Comparison of ENCODE assay signal across 8 mouse cellular contexts in the genomic region with DNA sequence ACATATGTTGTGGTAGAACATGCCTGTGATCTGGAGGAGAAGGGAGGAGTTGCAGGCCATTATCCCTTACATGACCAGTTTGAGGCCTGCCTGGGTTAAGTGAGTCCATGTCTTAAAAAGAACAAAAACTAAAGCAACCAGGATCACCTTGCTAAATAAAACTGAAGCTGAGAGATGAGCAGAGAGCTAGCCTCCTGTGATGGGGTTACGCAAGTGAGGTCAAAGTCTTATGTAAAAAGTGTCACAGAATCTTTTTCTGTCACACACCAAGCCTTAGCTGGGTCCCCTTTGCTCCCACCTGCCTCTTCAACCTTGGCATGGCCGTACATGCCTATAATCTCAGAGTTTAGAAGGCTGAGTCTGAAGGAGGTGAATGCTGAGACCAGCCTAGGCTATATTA. TPM values are rescaled to one million over a fixed set of nuclear protein-coding genes. Genes with fewer than 3 reads are reported as not detected.
DNase-seq lines count a peak whose midpoint lies in the region; ATAC-seq and TF ChIP-seq lines count a peak whose summit lies in the region.
"Had no signal": no experiment of that assay in that cellular context is flagged by ENCODE, and none has a peak within 500 bp of the region (broad histone marks: within the 10 kb centered on the region; RNA-seq: fewer than 3 reads in every experiment).

No protein-coding gene starts in this region.

- H3K36me3 ChIP-seq in forebrain, embryonic 14.5 days (ENCODE audit: control insufficient read depth, insufficient read depth, low read length): no peaks in the 10 kb centered on the region
- H3K36me3 ChIP-seq in limb, embryonic 13.5 days: peaks cover 32% of the 10 kb centered on the region
- peaks cover 4% of the 10 kb centered on the region; the same call in 1 of the 2 replicates for H3K36me3 ChIP-seq in neural tube, embryonic 15.5 days

- no peak for DNase-seq in left cerebral cortex, adult 2 months (ENCODE audit: extremely low spot score in 1 of 2, low spot score in 2 of 2)
- no peak for DNase-seq in left cerebral cortex, postnatal 10 days (ENCODE audit: extremely low spot score in 1 of 2, low spot score in 2 of 2)
- no peak for DNase-seq in forebrain, embryonic 14.5 days (ENCODE audit: low spot score)
- DNase-seq in thymus, postnatal 0 days (ENCODE audit: low spot score): no peak
- DNase-seq in kidney, adult 18-20 months: no peak

- ATAC-seq in forebrain, embryonic 14.5 days: no peak
- no peak for ATAC-seq in limb, embryonic 13.5 days (ENCODE audit: low FRiP score, low read depth)
- ATAC-seq in neural tube, embryonic 15.5 days (ENCODE audit: low FRiP score): no peak

- H3K9ac ChIP-seq in forebrain, embryonic 14.5 days (ENCODE audit: low read length): peak overlapping the region; percentile 89; the same call in 1 of the 2 replicates
- peak overlapping the region; percentile 88 for H3K9ac ChIP-seq in limb, embryonic 13.5 days
- peak overlapping the region; percentile 80 for H3K9ac ChIP-seq in neural tube, embryonic 15.5 days (replicated peaks)

- H3K27me3 ChIP-seq in forebrain, embryonic 14.5 days (replicated peaks; ENCODE audit: control insufficient read depth, insufficient read depth, low read length): no peaks in the 10 kb centered on the region
- no peaks in the 10 kb centered on the region for H3K27me3 ChIP-seq in limb, embryonic 13.5 days
- peaks cover 7% of the 10 kb centered on the region; the same call in 1 of the 2 replicates for H3K27me3 ChIP-seq in neural tube, embryonic 15.5 days (replicated peaks)

- intact Hi-C loops in left cerebral cortex, adult 2 months (cut with DNase I): no loop called here
- intact Hi-C loops in left cerebral cortex, postnatal 10 days (cut with DNase I): no loop called here

- 84% methylated on average over 2 of the region's 2 CpGs for WGBS in forebrain, embryonic 14.5 days
- 80% methylated on average over 2 of the region's 2 CpGs for WGBS in limb, embryonic 13.5 days
- WGBS in neural tube, embryonic 15.5 days: 84% methylated on average over 2 of the region's 2 CpGs

- peak overlapping the region; percentile 93; the same call in 1 of the 2 replicates for H3K27ac ChIP-seq in left cerebral cortex, adult 2 months
- no peak overlapping the region for H3K27ac ChIP-seq in forebrain, embryonic 14.5 days (ENCODE audit: low read depth, low read length)
- no peak overlapping the region for H3K27ac ChIP-seq in limb, embryonic 13.5 days
- no peak overlapping the region for H3K27ac ChIP-seq in neural tube, embryonic 15.5 days (replicated peaks)

- peaks cover 2% of the 10 kb centered on the region; the same call in 1 of the 2 replicates for H3K4me1 ChIP-seq in forebrain, embryonic 14.5 days (ENCODE audit: control insufficient read depth, insufficient read depth, low read length)
- H3K4me1 ChIP-seq in limb, embryonic 13.5 days: peaks cover 17% of the 10 kb centered on the region
- peaks cover 18% of the 10 kb centered on the region for H3K4me1 ChIP-seq in neural tube, embryonic 15.5 days

- no peaks in the 10 kb centered on the region for H3K9me3 ChIP-seq in forebrain, embryonic 14.5 days (replicated peaks; ENCODE audit: control insufficient read depth, low read length)
- no peaks in the 10 kb centered on the region for H3K9me3 ChIP-seq in limb, embryonic 13.5 days
- no peaks in the 10 kb centered on the region for H3K9me3 ChIP-seq in neural tube, embryonic 15.5 days (replicated peaks)

- H3K4me3 ChIP-seq in left cerebral cortex, adult 2 months: peak overlapping the region; percentile 98
- H3K4me3 ChIP-seq in forebrain, embryonic 14.5 days (ENCODE audit: low read depth, low read length): peak overlapping the region; percentile 87; the same call in 1 of the 2 replicates
- peak overlapping the region; percentile 86 for H3K4me3 ChIP-seq in limb, embryonic 13.5 days
- H3K4me3 ChIP-seq in neural tube, embryonic 15.5 days (replicated peaks): peak overlapping the region; percentile 91

- H3K4me2 ChIP-seq in forebrain, embryonic 14.5 days (ENCODE audit: low read length): peak overlapping the region; percentile 67
- peak overlapping the region; percentile 88 for H3K4me2 ChIP-seq in limb, embryonic 13.5 days (replicated peaks)
- H3K4me2 ChIP-seq in neural tube, embryonic 15.5 days: peak overlapping the region; percentile 79

- TF ChIP-seq CTCF in left cerebral cortex, adult 2 months (IDR thresholded peaks at IDR 0.05): no peak

RNA-seq across cellular contexts. Expression of a gene that starts 0.6 kb away (rescaled TPM):
- under 1 TPM in 1 of 2 experiments, not detected in 1; 0.66 TPM for total RNA-seq in left cerebral cortex, adult 2 months (2021)
- total RNA-seq in left cerebral cortex, postnatal 10 days (2021): under 1 TPM; 0.45 to 0.67 TPM
- polyA plus RNA-seq in forebrain, embryonic 14.5 days (2014; fragmentation: Nextera tagmentation; extraction: Ambion mirVana): not detected in 2 replicates
- 0.95 and 1.2 TPM in 2 replicates for polyA plus RNA-seq in limb, embryonic 13.5 days (2015; fragmentation: Nextera tagmentation; extraction: Ambion mirVana)
- polyA plus RNA-seq in neural tube, embryonic 15.5 days (2015; fragmentation: Nextera tagmentation; extraction: Ambion mirVana): not detected in 2 replicates
- 0.68 and 2.0 TPM in 2 replicates for polyA plus RNA-seq in thymus, postnatal 0 days (2015; fragmentation: Nextera tagmentation; extraction: Ambion mirVana)

RNA-seq across cellular contexts. Expression of a gene that starts 2.7 kb away (rescaled TPM):
- total RNA-seq in left cerebral cortex, adult 2 months (2021): 1 to 10 TPM; 7.0 to 8.0 TPM
- 1 to 10 TPM; 7.8 to 8.2 TPM for total RNA-seq in left cerebral cortex, postnatal 10 days (2021)
- 18.7 and 23.8 TPM in 2 replicates for polyA plus RNA-seq in forebrain, embryonic 14.5 days (2014; fragmentation: Nextera tagmentation; extraction: Ambion mirVana)
- polyA plus RNA-seq in limb, embryonic 13.5 days (2015; fragmentation: Nextera tagmentation; extraction: Ambion mirVana): 20.0 and 22.4 TPM in 2 replicates
- polyA plus RNA-seq in neural tube, embryonic 15.5 days (2015; fragmentation: Nextera tagmentation; extraction: Ambion mirVana): 16.0 and 16.7 TPM in 2 replicates
- polyA plus RNA-seq in thymus, postnatal 0 days (2015; fragmentation: Nextera tagmentation; extraction: Ambion mirVana): 19.0 and 22.7 TPM in 2 replicates

RNA-seq across cellular contexts. Expression of a gene that starts 6.3 kb away (rescaled TPM):
- 10 to 100 TPM in 1 of 2 experiments, 1 to 10 TPM in 1; 8.8 to 19.2 TPM for total RNA-seq in left cerebral cortex, adult 2 months (2021)
- total RNA-seq in left cerebral cortex, postnatal 10 days (2021): 1 to 10 TPM; 5.4 to 7.5 TPM
- 3.6 and 3.7 TPM in 2 replicates for polyA plus RNA-seq in forebrain, embryonic 14.5 days (2014; fragmentation: Nextera tagmentation; extraction: Ambion mirVana)
- 89.9 and 90.4 TPM in 2 replicates for polyA plus RNA-seq in limb, embryonic 13.5 days (2015; fragmentation: Nextera tagmentation; extraction: Ambion mirVana)
- 18.9 and 24.7 TPM in 2 replicates for polyA plus RNA-seq in neural tube, embryonic 15.5 days (2015; fragmentation: Nextera tagmentation; extraction: Ambion mirVana)
- polyA plus RNA-seq in thymus, postnatal 0 days (2015; fragmentation: Nextera tagmentation; extraction: Ambion mirVana): 7.6 and 9.5 TPM in 2 replicates
- total RNA-seq: common myeloid progenitor, adult 5-6 weeks had no signal

RNA-seq across cellular contexts. Expression of a gene that starts 12.4 kb away (rescaled TPM):
- 10 to 100 TPM; 65.7 to 71.4 TPM for total RNA-seq in left cerebral cortex, adult 2 months (2021)
- 10 to 100 TPM; 45.9 to 47.5 TPM for total RNA-seq in left cerebral cortex, postnatal 10 days (2021)
- 102 and 118 TPM in 2 replicates for polyA plus RNA-seq in forebrain, embryonic 14.5 days (2014; fragmentation: Nextera tagmentation; extraction: Ambion mirVana)
- polyA plus RNA-seq in limb, embryonic 13.5 days (2015; fragmentation: Nextera tagmentation; extraction: Ambion mirVana): 94.2 and 99.2 TPM in 2 replicates
- 131 and 141 TPM in 2 replicates for polyA plus RNA-seq in neural tube, embryonic 15.5 days (2015; fragmentation: Nextera tagmentation; extraction: Ambion mirVana)
- 71.3 and 71.8 TPM in 2 replicates for polyA plus RNA-seq in thymus, postnatal 0 days (2015; fragmentation: Nextera tagmentation; extraction: Ambion mirVana)

RNA-seq across cellular contexts. Expression of a gene that starts 29.4 kb away (rescaled TPM):
- 100 to 1,000 TPM; 488 to 492 TPM for total RNA-seq in left cerebral cortex, adult 2 months (2021)
- 100 to 1,000 TPM; 495 to 497 TPM for total RNA-seq in left cerebral cortex, postnatal 10 days (2021)
- polyA plus RNA-seq in forebrain, embryonic 14.5 days (2014; fragmentation: Nextera tagmentation; extraction: Ambion mirVana): 142 and 174 TPM in 2 replicates
- polyA plus RNA-seq in limb, embryonic 13.5 days (2015; fragmentation: Nextera tagmentation; extraction: Ambion mirVana): 51.2 and 51.5 TPM in 2 replicates
- polyA plus RNA-seq in neural tube, embryonic 15.5 days (2015; fragmentation: Nextera tagmentation; extraction: Ambion mirVana): 82.4 and 89.7 TPM in 2 replicates
- 1.2 and 1.9 TPM in 2 replicates for polyA plus RNA-seq in thymus, postnatal 0 days (2015; fragmentation: Nextera tagmentation; extraction: Ambion mirVana)
- total RNA-seq: common myeloid progenitor, adult 5-6 weeks had no signal
